Mouse (Mus musculus) heart, postnatal 10 days (tissue): ENCODE measurements at regions not wholly inside any gene's neighbourhood (a gene's known extent, or its start where the extent isn't known, plus 50 kb on each side); places are given as distances from the start of the nearest gene placed in this dataset.

ENCODE experiments used
- DNase-seq, 2 experiments: peaks; one replicate each; pipeline ENCODE4 v3.0.0; 2021
- intact Hi-C: fragments of 180-260 bp; cut with DNase I; formaldehyde crosslinking; loops from one replicate; pipeline ENCODE4 v1.15.1; 2025

GRCm38 (mm10) chr3:49566769-49567729 lies 190.1 kb downstream of the Pcdh18 start:
- intact Hi-C loops = no loop called here

GRCm38 (mm10) chr3:49527642-49528041 lies 229.5 kb downstream of the Pcdh18 start:
- DNase-seq = no peak
- intact Hi-C loops = no loop called here

More at GRCm38 (mm10) chr3:49566769-49567729, 190.1 kb downstream of the Pcdh18 start:
- DNase-seq = no peak

- intact Hi-C loops = no loop called here
Observed at GRCm38 (mm10) chr3:49520088-49520487, 237.0 kb downstream of the Pcdh18 start.

GRCm38 (mm10) chr3:49504581-49504980 lies 252.5 kb downstream of the Pcdh18 start:
- no peak for DNase-seq
- intact Hi-C loops = no loop called here

More at GRCm38 (mm10) chr3:49520088-49520487, 237.0 kb downstream of the Pcdh18 start:
- no peak for DNase-seq

- intact Hi-C loops = no loop called here
- no peak for DNase-seq
Observed at GRCm38 (mm10) chr3:49502351-49502750, 254.8 kb downstream of the Pcdh18 start.

- DNase-seq = peak; percentile 36 to 44
- intact Hi-C loops = no loop called here
Observed at GRCm38 (mm10) chr3:49485105-49485504, 272.0 kb downstream of the Pcdh18 start.
